Mouse (Mus musculus): ENCODE measurements around the gene Arhgap5.
"Not testable (repeated sequence)": the region's sequence is repeated elsewhere in the genome, so short reads cannot be mapped to it uniquely, and the experiment has no call there.

Gene Arhgap5

GRCm38 (mm10) chr12:52541294-52541693 lies 37.5 kb downstream of the Arhgap5 start:
- no peak for DNase-seq

DNA sequence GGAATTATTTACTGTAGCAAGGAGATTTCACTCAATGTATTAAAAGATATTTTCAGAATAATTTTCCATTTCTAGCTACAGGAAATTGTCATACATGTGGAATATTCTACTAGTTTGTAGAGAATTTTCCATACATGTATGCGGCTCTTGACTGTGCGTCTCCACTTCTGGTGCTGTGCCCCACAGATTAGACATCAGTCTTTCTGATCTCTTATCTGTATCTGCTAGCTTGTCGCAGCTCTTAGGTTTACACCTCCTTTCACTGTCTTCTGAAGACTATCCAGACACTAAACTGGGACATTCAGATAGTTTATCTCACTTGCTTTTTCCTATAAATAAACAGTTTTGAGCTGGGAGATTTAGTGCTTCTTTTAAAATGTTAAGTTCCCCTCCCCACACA lies 40.8 kb downstream of the Arhgap5 start:
- no peak for DNase-seq

DNA sequence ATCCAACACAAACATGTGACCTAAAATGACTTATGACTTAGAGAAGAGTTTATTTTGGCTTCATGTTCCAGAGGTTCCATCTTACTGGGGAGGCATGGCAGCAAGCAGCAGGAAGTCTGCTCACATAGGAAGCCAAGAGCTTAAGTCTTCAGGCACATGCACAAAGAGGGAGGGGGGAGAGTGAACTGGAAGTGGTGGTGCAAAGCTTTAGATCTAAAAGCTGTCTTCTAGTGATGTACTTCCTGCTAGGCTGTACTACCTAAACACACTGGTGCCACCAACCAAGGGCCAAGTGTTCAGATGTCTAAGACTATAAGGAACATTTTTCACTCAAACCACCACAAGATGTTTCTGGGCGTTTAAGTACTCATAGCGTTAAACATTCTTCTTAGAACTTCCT lies 48.3 kb downstream of the Arhgap5 start:
- no peak for DNase-seq

- DNase-seq: no peak
Measured at GRCm38 (mm10) chr12:52555188-52555876, 51.6 kb downstream of the Arhgap5 start.

DNA sequence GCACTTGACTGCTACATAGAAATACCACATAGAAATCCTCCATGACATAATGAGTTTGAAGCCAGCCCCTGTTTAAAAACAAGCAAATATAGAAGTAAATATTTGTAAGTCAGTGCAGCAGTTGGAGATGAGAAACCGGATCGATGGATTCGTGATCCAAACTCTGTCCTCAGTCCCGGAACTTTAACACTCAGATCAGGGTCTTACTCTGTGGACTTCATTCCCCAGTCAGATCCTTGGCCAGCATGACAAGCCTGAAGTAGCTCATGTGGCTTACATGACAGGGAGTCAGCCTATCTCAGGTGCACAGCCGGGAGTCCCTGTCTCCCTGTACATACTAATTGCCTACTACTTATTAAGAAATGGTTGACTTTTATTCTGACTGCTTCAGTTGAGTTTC lies 61.9 kb downstream of the Arhgap5 start:
- no peak for DNase-seq

- DNase-seq: no peak
Measured at GRCm38 (mm10) chr12:52573371-52573770, 69.6 kb downstream of the Arhgap5 start.

GRCm38 (mm10) chr12:52586466-52586865 lies 82.7 kb downstream of the Arhgap5 start:
- DNase-seq: not testable (repeated sequence)

DNA sequence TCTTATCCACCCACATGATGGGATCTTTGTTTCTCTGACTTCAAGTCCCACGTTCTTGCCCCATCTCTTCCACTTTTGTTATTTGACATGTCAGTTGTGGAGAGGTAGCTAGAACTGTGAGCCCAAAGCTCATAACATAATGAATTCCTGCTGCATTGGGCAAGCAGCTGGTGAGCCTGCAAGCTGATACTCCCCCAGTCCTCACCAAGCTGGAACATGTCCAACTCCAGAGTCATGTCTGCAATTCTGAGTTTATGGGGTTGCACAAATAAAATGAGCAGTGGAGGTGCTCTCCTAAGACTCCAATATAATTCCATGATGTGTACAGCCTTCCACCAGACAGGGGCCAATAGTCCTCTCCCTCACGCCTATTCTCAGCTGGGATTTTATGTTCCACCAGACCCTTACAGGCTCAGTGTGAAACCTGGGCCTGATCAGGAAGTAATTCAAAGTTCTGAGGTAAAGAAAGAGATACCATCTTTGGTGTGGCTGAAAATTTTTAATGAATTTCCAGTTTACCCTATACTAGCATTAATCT lies 83.8 kb downstream of the Arhgap5 start:
- no peak for DNase-seq

DNA sequence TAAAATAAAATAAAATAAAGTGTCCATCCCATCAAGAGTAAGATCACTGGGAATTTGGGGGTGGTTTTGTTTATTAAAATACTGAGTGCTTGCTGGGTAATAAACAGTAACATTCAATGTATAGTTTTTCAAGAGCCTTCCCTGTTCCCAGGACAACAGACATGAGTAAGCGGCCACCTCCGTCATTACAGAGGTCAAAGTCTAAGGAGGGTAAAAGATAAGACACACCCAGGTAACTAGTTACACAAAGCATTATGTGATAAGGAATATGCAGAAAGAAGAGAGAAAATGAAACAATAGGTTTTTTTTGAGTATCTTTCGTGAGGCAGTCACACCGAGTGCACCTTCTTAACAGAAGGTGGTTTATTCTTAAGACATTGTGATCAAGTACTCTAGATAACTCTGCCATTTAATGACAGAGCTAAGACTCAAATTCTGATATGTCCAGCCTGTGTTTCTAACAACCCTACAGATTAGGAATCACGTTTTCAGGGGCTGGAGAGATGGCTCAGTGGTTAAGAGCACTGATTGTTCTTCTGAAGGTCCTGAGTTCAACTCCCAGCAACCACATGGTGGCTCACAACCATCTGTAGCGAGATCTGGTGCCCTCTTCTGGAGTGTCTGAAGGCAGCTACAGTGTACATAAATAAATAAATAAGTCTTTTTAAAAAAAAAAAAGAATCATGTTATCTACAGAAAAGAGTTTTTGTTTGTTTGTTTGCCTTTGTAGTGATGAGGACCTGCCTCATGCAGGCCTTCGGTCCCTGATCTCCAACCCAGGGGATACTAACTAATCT lies 91.8 kb downstream of the Arhgap5 start:
- DNase-seq: no peak

DNA sequence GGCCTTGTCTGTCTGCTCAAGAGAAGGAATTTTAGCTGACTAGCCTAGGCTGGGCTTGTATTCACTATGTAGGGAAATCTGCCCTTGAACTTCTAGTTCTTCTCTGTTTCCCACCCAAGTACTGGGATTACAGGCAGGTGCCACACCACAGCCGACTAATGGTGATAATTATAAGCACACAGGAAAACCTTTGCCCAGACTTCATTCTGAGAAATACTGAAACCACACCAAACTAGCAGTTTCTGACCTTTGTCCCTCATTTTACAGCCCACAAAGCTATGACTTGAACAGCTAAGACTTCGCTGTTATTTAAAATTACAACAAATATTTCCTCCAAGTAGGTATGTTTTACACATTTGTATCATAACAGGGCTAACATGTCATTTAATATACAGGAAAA lies 98.7 kb downstream of the Arhgap5 start:
- DNase-seq: peak; percentile 16

GRCm38 (mm10) chr12:52602883-52603694 lies 99.3 kb downstream of the Arhgap5 start:
- DNase-seq: peak; percentile 87

DNA sequence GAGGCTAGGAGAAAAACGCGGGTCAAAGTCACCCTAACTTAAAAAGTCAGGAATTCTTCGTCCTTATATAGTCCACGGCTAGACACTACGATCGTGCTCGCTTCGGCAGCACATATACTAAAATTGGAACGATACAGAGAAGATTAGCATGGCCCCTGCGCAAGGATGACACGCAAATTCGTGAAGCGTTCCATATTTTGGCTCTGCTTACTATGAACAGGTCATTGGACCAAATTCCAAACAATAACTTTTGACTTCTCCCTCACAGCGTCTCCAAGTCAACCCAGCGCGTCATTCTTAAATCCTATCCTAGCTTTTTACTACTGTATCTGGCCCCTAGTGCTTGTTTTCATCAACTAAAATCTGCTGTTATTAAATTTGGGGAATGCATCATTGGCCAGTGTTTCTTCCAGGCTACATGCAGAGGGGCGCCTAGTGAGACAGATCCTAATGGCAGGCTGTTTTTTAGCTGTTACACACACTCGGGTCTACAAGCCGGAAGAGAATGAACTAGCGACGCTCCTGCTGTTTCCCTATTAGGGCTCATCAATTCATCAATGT lies 100.0 kb downstream of the Arhgap5 start:
- DNase-seq: no peak

DNA sequence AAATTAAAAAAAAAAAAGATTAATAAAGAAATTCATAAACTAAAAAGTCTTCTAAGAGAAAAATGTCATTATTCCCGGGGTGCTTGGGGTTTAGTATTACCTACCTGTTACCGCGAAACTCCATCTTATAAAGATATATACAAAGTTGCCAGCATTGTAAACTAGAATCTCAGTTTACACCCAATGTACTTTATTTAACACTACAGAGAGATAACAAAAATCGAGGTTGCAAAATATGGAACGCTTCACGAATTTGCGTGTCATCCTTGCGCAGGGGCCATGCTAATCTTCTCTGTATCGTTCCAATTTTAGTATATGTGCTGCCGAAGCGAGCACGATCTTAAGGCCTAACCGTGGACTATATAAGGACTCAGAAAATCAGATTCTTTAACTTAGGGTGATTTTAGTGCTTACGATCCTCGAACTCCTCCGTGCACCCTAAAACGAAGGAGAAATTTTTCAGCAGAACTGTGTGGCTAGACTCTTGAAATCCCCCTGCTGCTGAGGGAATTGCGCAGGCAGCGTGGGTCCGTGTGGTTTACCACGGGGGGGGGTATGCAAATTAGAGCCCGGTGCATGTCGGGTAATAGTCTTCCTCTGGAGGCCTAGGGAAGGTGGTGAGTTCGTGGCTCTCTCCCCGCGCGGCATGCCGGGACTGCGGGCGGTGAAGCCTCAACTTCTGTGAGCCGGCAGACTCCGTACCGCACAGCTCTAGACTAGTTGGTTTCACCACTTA lies 100.7 kb downstream of the Arhgap5 start:
- DNase-seq: peak; percentile 93

DNA sequence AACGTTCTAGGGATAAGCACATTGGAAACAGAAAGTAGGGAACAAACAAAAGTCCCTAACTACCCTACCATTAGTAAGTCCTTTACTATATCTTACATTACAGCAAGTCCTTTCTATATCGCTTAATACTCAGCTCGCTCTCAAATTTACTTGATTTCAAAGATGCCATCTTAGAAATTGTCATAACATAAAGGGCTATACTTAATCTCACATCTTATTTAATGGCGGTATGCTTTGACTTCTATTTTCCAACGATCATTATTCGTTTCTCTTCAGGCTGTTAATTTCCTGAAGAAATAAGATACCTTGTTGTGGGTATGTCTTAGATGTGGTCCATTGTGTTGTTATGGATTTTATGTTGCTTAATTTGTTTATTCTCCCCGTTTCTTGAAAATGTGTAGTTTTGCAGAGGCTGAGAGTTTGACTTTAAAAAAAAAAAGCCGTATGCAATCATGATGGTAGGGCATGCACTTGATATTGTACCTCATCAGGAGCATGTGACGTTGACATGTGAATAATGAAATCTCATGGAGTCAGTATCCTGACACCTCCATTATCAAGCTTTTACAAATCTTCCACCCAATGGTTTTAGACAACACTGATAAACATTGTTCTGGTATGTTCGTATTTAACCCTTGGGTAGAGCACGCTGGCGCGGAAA lies 101.3 kb downstream of the Arhgap5 start:
- no peak for DNase-seq

- no peak for DNase-seq
Measured at GRCm38 (mm10) chr12:52607411-52607810, 103.6 kb downstream of the Arhgap5 start.

DNA sequence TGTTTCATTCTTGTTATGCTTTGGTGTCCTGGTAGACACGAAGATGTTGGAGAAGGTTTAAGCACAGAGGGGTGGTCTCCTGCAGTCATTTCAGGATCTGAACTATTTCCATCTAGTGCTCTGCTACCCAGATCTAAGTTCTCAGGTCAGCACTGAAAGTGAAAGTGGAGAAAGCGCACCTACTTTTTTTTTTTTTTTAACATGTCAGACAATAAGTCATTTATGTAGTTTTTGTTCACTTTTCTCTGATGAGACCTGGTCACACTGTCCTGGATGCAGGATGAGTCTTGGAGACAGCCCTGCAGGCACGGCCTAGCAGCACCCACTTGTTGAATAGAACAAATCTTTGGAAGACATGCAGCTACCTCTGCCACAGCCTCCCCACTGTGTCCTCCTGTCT lies 111.9 kb downstream of the Arhgap5 start:
- no peak for DNase-seq

DNA sequence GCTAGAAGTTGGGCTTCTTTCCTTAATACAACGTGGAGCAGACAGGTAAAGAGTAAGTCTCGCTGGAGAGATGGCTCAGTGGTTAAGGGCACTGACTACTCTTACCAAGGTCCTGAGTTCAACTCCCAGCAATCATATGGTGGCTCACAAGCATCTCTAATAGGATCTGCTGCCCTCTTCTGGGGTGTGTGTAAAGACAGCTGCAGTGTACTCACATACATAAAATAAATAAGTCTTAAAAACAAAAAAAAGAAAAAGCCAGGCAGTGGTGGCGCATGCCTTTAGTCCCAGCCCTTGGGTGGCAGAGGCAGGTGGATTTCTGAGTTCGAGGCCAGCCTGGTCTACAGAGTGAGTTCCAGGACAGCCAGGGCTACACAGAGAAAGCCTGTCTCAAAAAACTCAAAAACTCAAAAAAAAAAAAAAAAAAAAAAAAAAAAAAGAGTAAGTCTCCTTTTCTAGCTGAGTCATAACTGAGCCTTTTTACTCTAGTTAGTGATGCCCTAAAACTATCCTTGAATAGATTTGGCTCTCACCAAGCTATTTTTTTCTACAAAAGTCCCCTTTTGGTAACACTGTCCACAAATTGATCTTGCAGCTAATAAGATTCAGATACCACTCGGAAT lies 114.8 kb downstream of the Arhgap5 start:
- no peak for DNase-seq

DNA sequence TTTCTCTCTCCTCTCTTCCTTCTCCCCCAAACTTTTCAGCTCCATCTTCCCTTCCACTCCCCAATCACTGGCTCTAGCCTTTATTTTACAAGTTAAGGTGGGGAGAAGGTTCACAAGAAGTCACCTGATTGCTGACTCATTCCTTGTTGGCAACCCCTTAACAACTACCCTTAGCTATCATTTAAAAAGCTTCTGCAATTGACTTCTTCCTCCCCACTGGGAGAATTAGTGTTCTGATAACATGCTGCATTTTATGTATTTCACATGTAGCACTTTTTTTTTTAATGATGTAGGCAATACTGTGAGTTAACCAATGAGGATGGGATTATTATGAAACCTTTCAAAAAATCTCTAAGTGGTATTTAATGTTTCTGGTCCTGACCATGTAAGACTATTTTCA lies 115.9 kb downstream of the Arhgap5 start:
- DNase-seq: no peak

All from cerebellum, adult 11 months (tissue).